Mouse (Mus musculus): ENCODE results near the gene Hist1h2ai. TPM values are rescaled to one million over a fixed set of nuclear protein-coding genes. Genes with fewer than 3 reads are reported as not detected.
A peak's percentile ranks its signal among the peaks of the same experiment; 100 is the strongest.

Gene Hist1h2ai
- total RNA-seq, 2 experiments from 2014 or later = 26.5 to 66.3 TPM

DNA sequence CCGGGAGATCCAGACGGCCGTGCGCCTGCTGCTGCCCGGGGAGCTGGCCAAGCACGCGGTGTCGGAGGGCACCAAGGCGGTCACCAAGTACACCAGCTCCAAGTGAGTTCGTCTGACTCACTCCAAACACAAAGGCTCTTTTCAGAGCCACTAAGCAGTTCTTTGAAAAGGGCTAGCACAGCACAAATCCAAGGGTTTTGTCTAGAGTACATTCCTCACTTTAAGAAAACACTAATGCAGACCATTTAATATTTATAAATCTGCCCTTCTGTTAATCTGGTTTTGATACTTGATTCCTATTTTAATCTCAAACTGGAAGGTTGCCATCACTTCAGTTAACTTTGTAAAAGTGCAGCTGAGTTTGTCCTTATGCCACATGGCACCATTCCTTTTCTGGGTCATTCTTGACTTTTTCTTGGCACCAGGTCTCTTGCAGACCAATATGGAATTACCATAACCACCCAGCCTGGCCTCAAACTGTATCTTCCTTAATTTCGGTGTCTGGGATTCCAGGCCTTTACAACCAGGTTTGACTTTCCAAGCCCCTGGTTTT lies 6.2 kb downstream of the Hist1h2ai start:
- DNase-seq (ENCODE audit: low spot score in 2 of 2) = no peak
- intact Hi-C loops (cut with DNase I) = loop anchor here (10.0 kb wide), 1 partner anchor 1962 kb away; the partner anchor contains the start of genes Hist1h2ac and Hist1h2bc

DNA sequence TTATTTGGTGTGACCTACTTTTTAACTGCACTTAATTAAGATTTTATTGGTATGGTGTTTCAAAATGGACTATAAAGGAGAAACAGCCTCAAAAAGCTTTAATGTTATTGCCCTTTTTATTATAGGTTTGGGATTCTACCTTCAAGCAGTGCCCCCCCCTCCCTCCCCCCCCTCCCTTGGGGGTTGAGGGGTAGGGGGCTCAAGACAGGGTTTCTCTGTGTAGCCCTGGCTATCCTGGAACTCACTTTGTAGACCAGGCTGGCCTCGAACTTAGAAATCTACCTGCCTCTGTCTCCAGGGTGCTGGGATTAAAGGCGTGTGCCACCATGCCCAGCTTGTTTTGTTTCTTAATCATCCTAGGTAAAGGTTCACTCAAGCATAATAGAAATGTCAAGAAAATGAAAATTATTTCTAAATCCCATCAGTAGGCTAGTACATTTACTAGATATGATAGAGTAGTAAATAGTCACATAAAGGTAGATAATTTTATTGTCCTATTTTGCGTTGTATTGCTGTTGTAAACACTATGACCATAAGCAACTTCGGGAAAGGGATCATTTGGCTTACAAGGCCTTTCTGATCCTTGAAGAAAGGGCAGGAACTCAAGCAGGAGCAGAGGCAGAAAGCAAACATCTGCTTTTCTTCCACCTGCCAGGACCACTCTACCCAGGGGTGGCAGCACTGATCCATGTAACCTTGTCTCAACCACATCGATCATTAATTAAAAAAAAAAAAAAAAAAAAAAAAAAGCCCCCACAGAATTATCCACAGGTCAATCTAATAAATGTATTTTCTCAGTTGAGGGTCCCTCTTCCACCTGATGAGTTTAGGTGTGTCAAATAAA lies 7.0 kb downstream of the Hist1h2ai start:
- no peak for DNase-seq (ENCODE audit: low spot score in 2 of 2)
- intact Hi-C loops (cut with DNase I) = loop anchor here (10.0 kb wide), 1 partner anchor 1962 kb away; the partner anchor contains the start of genes Hist1h2ac and Hist1h2bc

DNA sequence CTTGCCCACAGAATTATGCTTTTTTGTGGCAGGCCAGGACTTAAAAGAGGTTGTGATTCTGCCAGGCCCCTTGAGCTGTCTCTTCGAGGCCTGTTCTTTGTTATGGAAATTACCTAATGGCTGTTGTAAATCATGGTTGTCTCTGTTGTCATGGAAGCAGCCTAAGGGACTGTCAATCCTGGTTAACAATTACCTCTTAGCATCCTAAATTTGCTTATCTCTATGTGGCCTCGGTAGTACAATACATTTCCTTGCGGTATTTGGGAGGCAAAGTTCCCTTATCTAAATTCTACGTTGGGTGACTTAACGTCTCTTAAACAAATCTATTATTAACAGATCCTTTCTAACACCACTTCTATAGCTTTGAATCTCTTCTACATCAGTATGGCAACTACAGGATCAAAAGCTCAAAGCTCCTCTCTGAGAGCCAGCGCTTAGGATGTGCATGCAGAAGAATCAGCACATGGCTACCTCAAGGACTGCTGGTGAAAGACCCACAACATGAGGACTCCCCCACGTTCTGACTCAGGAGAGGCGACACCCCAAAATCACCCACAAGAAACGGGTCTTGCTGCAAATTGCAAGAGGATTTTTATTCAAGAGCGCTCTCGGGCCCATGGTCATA lies 11.8 kb downstream of the Hist1h2ai start:
- intact Hi-C loops (cut with DNase I) = loop anchor here (10.0 kb wide), 1 partner anchor 1957 kb away; the partner anchor contains the start of genes Hist1h2ac and Hist1h2bc
- no peak for DNase-seq (ENCODE audit: low spot score in 2 of 2)

- intact Hi-C loops (cut with DNase I) = loop anchor here (10.0 kb wide), 1 partner anchor 1955 kb away; the partner anchor contains the start of genes Hist1h2ac and Hist1h2bc
- no peak for DNase-seq (ENCODE audit: low spot score in 2 of 2)
Observed at GRCm38 (mm10) chr13:21729544-21729943, 13.3 kb downstream of the Hist1h2ai start.

DNA sequence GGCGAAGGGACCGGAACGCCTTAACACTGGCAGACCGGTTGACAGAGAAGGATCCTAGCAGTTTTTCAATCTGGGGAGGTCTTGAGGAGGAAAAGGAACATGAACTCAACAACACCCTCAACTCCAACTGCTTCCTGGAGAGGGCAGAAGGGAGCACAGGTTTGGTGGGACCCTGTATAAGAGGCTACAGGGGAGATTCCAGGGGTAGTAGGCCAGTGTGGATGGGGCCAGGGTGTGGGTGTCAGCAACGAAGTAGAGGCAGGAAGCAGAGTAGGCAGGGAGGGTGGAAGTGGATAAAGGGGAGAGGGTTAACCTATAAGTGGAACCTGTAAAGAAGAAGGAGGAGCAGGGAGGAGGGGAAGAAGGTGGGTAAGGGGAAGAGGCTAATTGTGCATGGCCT lies 17.2 kb downstream of the Hist1h2ai start:
- intact Hi-C loops (cut with DNase I) = loop anchor here (2.0 kb wide), 1 partner anchor 19 kb away; no protein-coding TSS in a partner anchor
- DNase-seq (ENCODE audit: low spot score in 2 of 2) = no peak

DNA sequence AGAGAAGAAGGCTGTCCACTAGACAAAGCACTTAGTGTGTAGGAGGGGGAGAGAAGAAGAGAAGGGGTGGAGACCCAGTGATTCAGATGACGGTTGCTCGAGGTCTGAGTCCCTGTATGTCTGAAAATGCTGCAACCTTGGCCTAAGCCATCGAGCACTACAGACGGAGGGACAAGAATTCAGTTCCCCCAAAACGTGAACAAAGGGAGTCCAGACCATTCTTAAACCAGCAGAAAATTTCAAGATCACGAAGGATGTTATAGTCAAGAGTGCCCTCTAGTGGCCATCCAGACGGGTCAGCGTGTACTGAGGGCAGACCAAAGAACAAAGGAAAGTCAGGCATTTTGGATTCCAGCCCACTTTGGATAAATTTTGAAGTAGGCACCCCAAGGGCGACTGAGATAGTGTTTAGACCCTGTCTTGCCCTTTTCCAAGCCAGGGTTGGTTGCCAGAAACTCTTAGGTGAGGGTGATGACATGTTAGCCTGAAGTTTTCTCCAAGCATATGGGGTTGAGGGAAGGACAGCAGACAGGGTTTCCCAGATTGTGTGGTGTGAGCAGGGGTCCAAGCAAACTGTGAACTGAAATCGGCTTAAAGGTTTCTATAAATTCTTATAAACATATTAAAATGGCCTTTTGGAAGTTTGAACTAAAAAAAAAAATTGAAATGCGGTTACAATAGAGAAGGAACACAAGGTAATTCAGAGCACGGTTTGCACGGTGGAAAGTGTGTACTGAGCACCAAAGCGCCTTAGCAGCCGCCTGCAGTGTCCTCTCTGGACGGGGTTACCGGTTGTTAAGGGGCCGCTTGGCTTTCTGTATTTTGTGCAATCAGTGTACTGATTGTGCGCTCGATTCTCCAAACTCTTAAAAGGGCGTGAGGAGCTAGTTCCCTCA lies 18.0 kb downstream of the Hist1h2ai start:
- intact Hi-C loops (cut with DNase I) = loop anchor here (1.0 kb wide), 1 partner anchor 17 kb away; no protein-coding TSS in a partner anchor
- DNase-seq (ENCODE audit: low spot score in 2 of 2) = peak; percentile 57 to 59

- peak; percentile 75 to 78 for DNase-seq (ENCODE audit: low spot score in 2 of 2)
- intact Hi-C loops (cut with DNase I) = loop anchor here (1.0 kb wide), 1 partner anchor 16 kb away; no protein-coding TSS in a partner anchor
Observed at GRCm38 (mm10) chr13:21734906-21735767, 18.9 kb downstream of the Hist1h2ai start, which contains the start of gene Hist1h4j. Hist1h4j (plus strand) TSS chr13:21735064.

DNA sequence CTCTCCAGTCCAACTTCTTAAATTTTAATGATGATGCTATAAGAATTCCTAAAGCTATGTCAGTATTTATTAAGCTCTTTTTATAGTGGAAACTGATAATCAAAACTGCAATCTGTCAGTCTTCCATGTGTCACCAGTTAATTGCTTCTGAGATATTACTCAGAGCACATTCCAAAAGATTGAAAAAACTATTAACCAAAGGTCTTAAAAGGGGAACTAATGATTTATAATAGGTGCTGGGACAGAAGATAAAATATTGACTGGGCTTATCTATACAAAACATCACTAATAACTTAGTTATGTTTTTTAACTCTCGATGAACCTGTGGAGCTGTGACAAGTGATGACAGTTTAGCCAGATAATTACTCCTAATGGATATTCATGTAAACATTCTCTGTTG lies 28.8 kb downstream of the Hist1h2ai start:
- DNase-seq (ENCODE audit: low spot score in 2 of 2) = no peak
- intact Hi-C loops (cut with DNase I) = no loop called here

- intact Hi-C loops (cut with DNase I) = loop anchor here (2.0 to 5.0 kb wide), 2 partner anchors 32 to 37 kb away; partner anchors contain the start of genes Hist1h2ai, Hist1h2an, Hist1h2bl and Hist1h2bp
- no peak for DNase-seq (ENCODE audit: low spot score in 2 of 2)
Observed at GRCm38 (mm10) chr13:21749387-21750158, 33.4 kb downstream of the Hist1h2ai start.

DNA sequence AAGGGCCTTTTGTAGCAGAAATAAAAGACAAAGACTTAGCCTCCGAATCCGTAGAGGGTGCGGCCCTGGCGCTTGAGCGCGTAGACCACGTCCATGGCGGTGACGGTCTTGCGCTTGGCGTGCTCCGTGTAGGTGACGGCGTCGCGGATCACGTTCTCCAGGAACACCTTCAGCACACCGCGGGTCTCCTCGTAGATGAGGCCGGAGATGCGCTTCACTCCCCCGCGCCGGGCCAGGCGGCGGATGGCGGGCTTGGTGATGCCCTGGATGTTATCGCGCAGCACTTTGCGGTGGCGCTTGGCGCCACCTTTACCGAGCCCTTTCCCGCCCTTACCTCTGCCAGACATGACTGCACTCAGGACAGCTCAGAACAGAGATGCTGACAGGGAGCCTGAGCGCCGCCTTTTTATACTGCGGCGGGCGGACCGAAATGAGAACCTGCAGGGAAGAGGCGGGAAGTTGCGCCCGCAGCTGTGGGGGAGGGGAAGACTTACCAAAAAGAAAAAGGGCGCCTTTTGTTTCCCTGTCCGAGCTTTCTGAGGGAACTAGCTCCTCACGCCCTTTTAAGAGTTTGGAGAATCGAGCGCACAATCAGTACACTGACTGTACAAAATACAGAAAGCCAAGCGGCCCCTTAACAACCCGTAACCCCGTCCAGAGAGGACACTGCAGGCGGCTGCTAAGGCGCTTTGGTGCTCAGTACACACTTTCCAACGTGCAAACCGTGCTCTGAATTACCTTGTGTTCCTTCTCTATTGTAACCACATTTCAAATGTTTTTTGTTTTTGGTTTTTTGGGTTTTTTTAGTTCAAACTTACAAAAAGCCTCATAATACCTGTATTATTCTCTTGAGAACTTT lies 34.2 kb downstream of the Hist1h2ai start, which contains the start of gene Hist1h4k:
TSS of gene Hist1h4k (minus strand) at position 347 of the 859 bp plus-strand sequence.
- intact Hi-C loops (cut with DNase I) = loop anchor here (1.0 to 5.0 kb wide), 3 partner anchors 16 to 36 kb away; partner anchors contain the start of genes Hist1h2ai, Hist1h2an, Hist1h2bl and Hist1h2bp

GRCm38 (mm10) chr13:21751417-21751816 lies 35.2 kb downstream of the Hist1h2ai start:
- intact Hi-C loops (cut with DNase I) = loop anchor here (1.0 to 5.0 kb wide), 3 partner anchors 17 to 35 kb away; partner anchors contain the start of genes Hist1h2ai, Hist1h2an, Hist1h2bl and Hist1h2bp
- no peak for DNase-seq (ENCODE audit: low spot score in 2 of 2)

More for the DNA sequence above, 34.2 kb downstream of the Hist1h2ai start, which contains the start of gene Hist1h4k:
- DNase-seq (ENCODE audit: low spot score in 2 of 2) = peak; percentile 94

- no peak for DNase-seq (ENCODE audit: low spot score in 2 of 2)
- intact Hi-C loops (cut with DNase I) = loop anchor here (1.0 to 5.0 kb wide), 3 partner anchors 18 to 35 kb away; partner anchors contain the start of genes Hist1h2ai, Hist1h2an, Hist1h2bl and Hist1h2bp
Observed at GRCm38 (mm10) chr13:21751827-21752226, 35.6 kb downstream of the Hist1h2ai start.

DNA sequence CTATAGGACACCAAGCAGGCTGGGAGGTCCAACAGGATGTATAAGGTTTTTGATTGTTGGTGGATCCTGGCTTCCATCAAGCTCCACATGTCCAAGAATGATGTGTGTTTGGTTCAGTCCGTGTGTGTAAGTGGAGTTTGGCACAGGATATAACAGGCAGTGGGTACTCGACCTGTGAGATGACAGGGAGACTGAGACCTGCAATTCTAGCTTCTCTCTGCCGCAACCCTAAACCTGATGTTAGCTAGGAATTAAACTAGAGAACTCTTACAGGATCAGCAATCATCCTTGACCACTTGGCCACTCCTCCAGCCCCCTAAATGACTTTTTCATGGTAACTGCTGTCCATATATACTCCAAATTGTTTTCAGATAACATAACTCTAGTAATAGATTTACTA lies 36.1 kb downstream of the Hist1h2ai start:
- intact Hi-C loops (cut with DNase I) = loop anchor here (5.0 kb wide), 1 partner anchor 35 kb away; the partner anchor contains the start of genes Hist1h2ai, Hist1h2bl and Hist1h3h
- DNase-seq (ENCODE audit: low spot score in 2 of 2) = no peak

DNA sequence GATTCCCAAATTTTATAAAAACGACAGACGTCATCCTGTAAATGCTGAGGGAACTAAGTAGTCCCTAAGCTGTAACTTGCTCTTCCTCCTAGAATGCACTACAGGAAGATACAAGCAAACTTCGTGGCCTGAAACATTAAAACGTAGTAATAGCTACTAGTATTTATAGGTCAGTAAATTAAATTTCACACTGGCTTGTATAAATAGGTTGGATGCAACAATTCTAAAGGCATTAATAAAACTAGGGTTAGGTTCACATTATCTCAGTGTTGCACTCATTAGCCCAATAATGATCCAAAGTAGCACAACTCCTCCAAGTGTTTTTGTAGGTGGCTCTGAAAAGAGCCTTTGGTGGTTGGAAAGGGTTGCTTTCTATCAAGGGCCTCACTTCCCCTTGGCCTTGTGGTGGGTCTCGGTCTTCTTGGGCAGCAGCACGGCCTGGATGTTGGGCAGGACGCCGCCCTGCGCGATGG lies 36.9 kb downstream of the Hist1h2ai start:
- DNase-seq (ENCODE audit: low spot score in 2 of 2) = no peak
- intact Hi-C loops (cut with DNase I) = loop anchor here (5.0 kb wide), 1 partner anchor 36 kb away; the partner anchor contains the start of genes Hist1h2ai, Hist1h2bl and Hist1h3h

Data from left cerebral cortex, postnatal 36 days (tissue).